Mouse (Mus musculus) stomach, embryonic 16.5 days (tissue): ENCODE results near the gene Twnk. TPM values are rescaled to one million over a fixed set of nuclear protein-coding genes. Genes with fewer than 3 reads are reported as not detected.
A peak's percentile ranks its signal among the peaks of the same experiment; 100 is the strongest.

Experiments used
- ATAC-seq: fragments of 200-750 bp; cut with Nextera tagmentation; 2 replicates; pipeline ENCODE4 v1.8.0; 2017; ENCODE audit warnings: moderate number of reproducible peaks, moderate TSS enrichment; ENCODE audit not compliant: insufficient read depth, low FRiP score
- H3K27ac ChIP-seq: fragments of 300-500 bp; sonication (generic); 2 replicates; pipeline ENCODE4 v1.5.1; 2014; ENCODE audit warnings: low read length
- H3K27me3 ChIP-seq: fragments of 300-500 bp; sonication (generic); 2 replicates; pipeline ENCODE4 v1.6.1; 2014; ENCODE audit warnings: low read length, control low read depth, mixed read lengths; ENCODE audit not compliant: control insufficient read depth, insufficient read depth
- H3K36me3 ChIP-seq: fragments of 300-500 bp; sonication (generic); 2 replicates; pipeline ENCODE4 v1.6.1; 2014; ENCODE audit warnings: low read length; ENCODE audit not compliant: control insufficient read depth, insufficient read depth
- H3K4me1 ChIP-seq: fragments of 300-500 bp; sonication (generic); 2 replicates; pipeline ENCODE4 v1.6.1; 2014; ENCODE audit warnings: low read length, control low read depth, mixed read lengths; ENCODE audit not compliant: control insufficient read depth, insufficient read depth
- H3K4me2 ChIP-seq: fragments of 300-500 bp; sonication (generic); 2 replicates; pipeline ENCODE4 v1.6.1; 2014; ENCODE audit warnings: low read depth, low read length, mixed read lengths
- H3K4me3 ChIP-seq: fragments of 300-500 bp; sonication (generic); replicated peaks from 2 replicates; pipeline ENCODE4 v1.5.1; 2014; ENCODE audit warnings: mild to moderate bottlenecking, low read length
- H3K9ac ChIP-seq: fragments of 300-500 bp; sonication (generic); 2 replicates; pipeline ENCODE4 v1.6.1; 2014; ENCODE audit warnings: low read length
- H3K9me3 ChIP-seq: fragments of 300-500 bp; sonication (generic); replicated peaks from 2 replicates; pipeline ENCODE4 v1.6.1; 2016; ENCODE audit warnings: low read length, control low read depth; ENCODE audit not compliant: control insufficient read depth
- WGBS: fragments of 180-500 bp; shearing (Covaris S2); extraction: QIAGEN DNeasy Blood & Tissue Kit; methylation state at CpG from one replicate; pipeline ENCODE4 v1.1.7; 2014; 5-methylcytosine and 5-hydroxymethylcytosine counted together
- polyA plus RNA-seq: library from polyadenylated mRNA; unstranded; fragments of >200 nt; fragmentation: Nextera tagmentation; extraction: Ambion mirVana; gene quantifications from 2 replicates; pipeline ENCODE4 v1.2.1, GENCODE M21; 2015

The Twnk gene
- polyA plus RNA-seq, 1 experiment from 2014 or later: 17.2 TPM

GRCm38 (mm10) chr19:45057724-45058112, 52.3 kb downstream of the Twnk start:
- no peak for ATAC-seq
- Histone ChIP-seq H3K9ac (peak overlapping the region; percentile 90), H3K36me3 (0 out of 2 replicates have a peak, but pooled peaks cover 2% of the 10 kb centered on the region), H3K4me1 (peaks cover 17% of the 10 kb centered on the region), H3K4me2 (peak overlapping the region; percentile 91), H3K9me3 (no peaks in the 10 kb centered on the region), H3K27ac (peak overlapping the region; percentile 99), H3K27me3 (no peaks in the 10 kb centered on the region), H3K4me3 (peak overlapping the region; percentile 76)
- 28% methylated on average over 7 of the region's 7 CpGs for WGBS

GRCm38 (mm10) chr19:45058113-45058839, 52.8 kb downstream of the Twnk start:
- no peaks in the 10 kb centered on the region for H3K36me3 ChIP-seq
- ATAC-seq: peak; percentile 93
- H3K27ac ChIP-seq: peak overlapping the region; percentile 99
- H3K9me3 ChIP-seq: no peaks in the 10 kb centered on the region
- H3K4me3 ChIP-seq: peak overlapping the region; percentile 76
- peak overlapping the region; percentile 90 for H3K9ac ChIP-seq
- peak overlapping the region; percentile 91 for H3K4me2 ChIP-seq
- peaks cover 17% of the 10 kb centered on the region for H3K4me1 ChIP-seq
- no peaks in the 10 kb centered on the region for H3K27me3 ChIP-seq
- WGBS: under 1% methylated on average over 34 of the region's 34 CpGs

- ATAC-seq: no peak
- Histone ChIP-seq H3K4me1 (peaks cover 17% of the 10 kb centered on the region), H3K27me3 (peaks cover 2% of the 10 kb centered on the region), H3K4me3 (peak overlapping the region; percentile 76), H3K9ac (peak overlapping the region; percentile 90), H3K36me3 (no peaks in the 10 kb centered on the region), H3K4me2 (peak overlapping the region; percentile 91), H3K27ac (peak overlapping the region; percentile 99), H3K9me3 (no peaks in the 10 kb centered on the region)
- under 1% methylated on average over 14 of the region's 14 CpGs for WGBS
Observed at GRCm38 (mm10) chr19:45058841-45059240, 53.4 kb downstream of the Twnk start.

Other genes with a start within 250 kb of the Twnk start
- not detected in 2 replicates for gene Pax2, start 249.6 kb upstream of the Twnk start, polyA plus RNA-seq
- 31.3 and 31.4 TPM in 2 replicates for gene Slf2, start 74.5 kb upstream of the Twnk start, polyA plus RNA-seq
- gene Sema4g, start 16.6 kb upstream of the Twnk start, polyA plus RNA-seq: 4.6 and 5.5 TPM in 2 replicates
- 62.2 and 64.9 TPM in 2 replicates for gene Mrpl43, start 779 bp downstream of the Twnk start, polyA plus RNA-seq
- gene Lzts2, start 8.8 kb downstream of the Twnk start, polyA plus RNA-seq: 27.7 and 36.0 TPM in 2 replicates
- 0.21 and 0.48 TPM in 2 replicates for gene Pdzd7, start 40.1 kb downstream of the Twnk start, polyA plus RNA-seq
- 28.3 and 29.8 TPM in 2 replicates for gene Sfxn3, start 41.8 kb downstream of the Twnk start, polyA plus RNA-seq
- 22.9 and 41.4 TPM in 2 replicates for gene Kazald1, start 69.6 kb downstream of the Twnk start, polyA plus RNA-seq
- gene Tlx1, start 145.0 kb downstream of the Twnk start, polyA plus RNA-seq: 1.1 and 3.5 TPM in 2 replicates
- not detected in 2 replicates for gene Lbx1, start 230.1 kb downstream of the Twnk start, polyA plus RNA-seq